Mouse (Mus musculus) ZHBTc4 (cell line): ENCODE measurements around the gene Celsr2.
A peak's percentile ranks its signal among the peaks of the same experiment; 100 is the strongest.

ENCODE experiments used
- DNase-seq: peaks from one replicate; pipeline ENCODE4 v3.0.0-alpha.2; 2011; ENCODE audit warnings: low read depth, low spot score

Celsr2 gene

DNA sequence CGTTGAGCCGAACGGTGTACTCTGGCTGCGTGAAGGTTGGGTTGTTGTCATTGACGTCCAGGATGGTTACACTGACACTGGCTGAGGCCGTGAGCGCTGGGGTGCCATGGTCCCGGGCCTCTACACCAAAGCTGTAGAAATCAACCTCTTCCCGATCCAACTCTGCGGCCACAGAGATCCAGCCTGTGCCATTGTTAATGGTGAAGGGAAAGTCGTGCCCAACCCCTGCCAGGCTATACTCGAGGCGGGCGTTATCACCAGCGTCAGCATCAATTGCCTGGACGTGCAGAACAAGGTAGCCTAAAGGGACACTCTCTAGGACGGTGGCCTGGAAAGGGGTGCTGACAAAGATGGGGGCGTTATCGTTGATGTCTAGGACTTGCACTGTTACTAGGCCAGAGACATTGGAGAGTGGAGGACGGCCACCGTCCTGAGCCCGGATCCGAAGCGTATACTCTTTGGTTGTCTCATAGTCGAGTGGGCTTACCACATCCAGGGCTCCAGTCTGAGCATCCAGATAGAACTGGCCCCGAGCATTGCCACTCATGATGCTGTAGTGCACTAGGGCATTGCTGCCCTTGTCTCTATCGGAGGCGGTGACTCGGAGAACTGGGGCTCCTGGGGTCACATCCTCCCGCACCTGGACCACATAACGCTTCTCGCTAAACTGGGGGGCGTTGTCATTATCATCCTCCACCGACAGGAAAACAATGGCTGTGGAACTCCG is 1.6 kb downstream of the Celsr2 start:
- no peak for DNase-seq

DNA sequence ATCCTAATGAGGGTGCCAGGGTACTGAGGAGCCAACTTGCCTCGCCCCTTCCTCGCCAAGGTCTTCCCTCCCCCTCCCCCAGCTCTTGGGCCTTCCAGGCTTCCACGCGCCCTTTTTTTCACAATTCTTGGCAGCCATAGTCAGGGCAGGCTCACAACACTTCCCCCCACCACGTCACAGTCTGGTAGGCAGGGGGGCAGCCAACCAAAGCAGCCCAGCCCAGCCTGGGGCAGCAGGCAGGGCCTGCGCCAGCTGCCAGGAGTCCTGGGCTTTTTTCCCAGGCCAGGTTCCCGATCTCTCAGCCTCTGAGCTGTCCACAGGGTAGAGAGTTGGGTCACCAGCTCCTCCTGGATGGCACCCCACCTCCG is 3.6 kb downstream of the Celsr2 start:
- DNase-seq: no peak

DNA sequence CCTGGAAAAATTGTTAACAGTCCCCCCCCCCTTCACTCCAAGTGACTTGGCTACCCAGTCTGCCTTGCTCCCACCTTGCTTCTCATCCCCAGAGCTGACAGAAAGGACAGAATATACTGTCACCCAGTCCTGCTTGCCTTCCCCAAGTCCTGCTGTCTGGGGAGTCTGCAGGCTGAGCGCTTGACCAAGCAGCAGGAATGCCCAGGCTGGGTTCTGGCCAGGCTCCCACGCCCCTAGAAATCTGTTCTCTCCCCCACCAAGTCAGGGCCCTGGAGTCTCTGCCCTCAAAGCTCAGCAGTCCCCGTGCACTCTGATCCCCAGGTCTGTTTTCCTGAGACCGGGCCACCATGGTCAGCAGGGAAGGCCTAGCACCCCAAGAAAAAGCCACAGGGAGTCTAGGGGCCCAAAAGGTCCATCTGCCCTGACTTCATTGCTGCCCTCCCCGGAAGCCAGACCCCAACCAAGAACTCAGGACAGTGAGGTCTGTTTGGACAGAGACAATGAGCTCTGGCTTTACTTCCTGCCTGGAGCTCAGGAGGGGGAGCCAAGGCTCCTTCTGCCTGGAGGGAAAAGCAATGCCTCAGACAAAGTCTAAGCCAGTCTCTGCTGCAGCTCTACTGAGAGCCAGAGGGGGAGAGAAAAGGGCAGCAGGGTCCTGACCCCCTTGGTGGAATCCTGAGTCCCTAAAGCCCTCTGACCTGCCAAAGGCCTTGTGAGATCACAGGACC is 4.2 kb downstream of the Celsr2 start:
- DNase-seq: no peak

DNA sequence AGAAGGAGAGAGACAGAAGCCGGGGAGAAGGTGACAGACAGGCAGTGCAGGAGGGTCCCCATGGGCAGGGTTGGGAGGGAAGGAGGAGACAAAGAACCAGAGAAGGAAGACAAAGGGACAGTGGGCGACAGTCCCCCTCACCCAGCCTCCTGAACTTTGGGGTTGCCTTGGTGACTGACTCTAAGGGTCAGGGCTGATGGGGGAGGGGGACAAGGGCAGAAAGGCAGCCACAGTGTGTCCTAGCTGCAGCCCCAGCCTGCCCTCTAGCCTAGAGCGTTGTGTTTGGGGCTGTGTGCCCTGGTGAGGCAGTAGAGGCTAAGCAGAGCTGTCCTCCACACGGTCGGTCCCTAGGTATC is 5.0 kb downstream of the Celsr2 start:
- DNase-seq: no peak

DNA sequence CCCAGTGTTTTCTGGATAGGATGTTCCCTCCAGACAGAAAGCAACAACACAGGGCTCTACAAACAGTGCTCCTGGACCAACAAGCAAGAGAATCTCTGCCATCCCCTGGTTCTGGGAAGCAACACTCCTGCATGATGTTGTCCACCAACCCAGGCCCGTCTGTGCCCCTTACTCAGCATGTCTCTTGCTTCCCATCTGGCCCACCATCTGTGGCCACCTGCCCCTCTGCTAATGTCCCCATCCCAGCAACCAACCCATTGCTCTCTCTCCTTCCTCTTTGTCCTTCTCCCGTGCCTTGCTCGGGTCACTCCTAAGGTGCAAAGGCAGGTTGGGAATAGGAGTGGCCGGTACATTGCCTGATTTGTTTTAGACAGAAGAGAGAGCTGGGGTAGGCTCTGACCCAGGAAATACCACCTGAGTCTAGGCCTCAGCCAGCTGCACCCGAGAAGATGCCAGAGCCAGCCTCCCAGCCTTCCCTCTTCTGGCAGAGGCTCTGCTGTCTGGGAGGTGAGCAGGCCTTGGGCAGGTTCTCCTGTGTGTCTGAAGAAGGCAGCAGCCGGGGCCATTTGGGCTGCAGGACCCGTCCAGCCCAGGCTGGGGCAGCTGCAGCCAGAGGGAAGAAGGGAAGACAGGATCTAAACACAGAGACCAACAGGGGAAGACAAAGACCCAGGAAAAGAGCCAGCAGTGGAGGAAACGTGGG is 5.5 kb downstream of the Celsr2 start:
- DNase-seq: no peak

DNA sequence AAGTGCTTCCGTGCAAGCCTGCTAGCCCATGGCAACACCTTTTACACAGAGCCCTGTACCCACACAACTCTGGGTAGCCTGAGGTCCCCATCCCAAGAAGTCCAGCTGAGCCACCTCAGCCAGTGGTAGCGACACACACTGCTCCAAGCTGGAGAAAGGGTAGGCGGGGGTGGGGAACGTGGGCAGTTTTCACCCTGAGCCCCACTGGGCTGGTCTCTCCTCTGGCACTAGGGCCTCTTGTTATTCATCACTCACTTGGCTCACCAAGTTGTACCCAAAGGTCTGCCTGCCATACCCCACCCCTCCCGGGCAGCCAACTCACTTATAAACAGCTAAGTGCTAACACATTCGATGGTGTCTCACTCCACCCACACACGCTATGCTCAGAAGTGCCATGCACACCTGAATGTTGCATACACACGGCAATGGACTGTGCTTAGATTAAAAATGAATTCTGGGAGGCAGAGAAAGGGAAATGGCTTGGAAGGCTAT is 6.8 kb downstream of the Celsr2 start:
- no peak for DNase-seq

DNA sequence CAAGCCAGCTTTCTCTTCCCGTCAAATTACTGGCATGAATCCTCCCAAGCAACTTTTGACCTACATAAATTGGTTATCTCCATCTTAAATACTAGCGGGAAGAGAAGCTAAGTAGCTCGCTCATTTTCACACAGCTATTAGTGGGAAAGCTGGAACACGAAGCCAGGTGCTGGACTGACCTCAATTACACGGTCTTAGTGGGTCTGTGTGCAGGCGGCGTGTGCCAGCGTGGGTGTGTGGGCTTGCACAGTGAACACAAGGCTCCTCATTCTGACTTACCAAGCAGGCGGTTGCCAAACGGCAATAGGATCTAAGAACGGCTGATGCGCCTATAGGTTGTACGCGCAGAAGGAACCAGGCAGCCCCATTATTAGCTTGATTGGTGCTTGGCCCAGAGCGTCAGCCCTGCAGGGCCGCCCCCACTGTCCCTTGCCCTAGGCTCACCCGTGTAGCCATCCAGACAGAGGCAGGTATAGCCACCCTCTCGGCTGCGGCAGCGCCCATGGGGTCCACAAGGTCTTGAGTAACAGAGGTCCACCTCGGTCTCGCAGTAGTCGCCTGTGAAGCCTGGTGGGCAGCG is 9.0 kb downstream of the Celsr2 start:
- DNase-seq: no peak

DNA sequence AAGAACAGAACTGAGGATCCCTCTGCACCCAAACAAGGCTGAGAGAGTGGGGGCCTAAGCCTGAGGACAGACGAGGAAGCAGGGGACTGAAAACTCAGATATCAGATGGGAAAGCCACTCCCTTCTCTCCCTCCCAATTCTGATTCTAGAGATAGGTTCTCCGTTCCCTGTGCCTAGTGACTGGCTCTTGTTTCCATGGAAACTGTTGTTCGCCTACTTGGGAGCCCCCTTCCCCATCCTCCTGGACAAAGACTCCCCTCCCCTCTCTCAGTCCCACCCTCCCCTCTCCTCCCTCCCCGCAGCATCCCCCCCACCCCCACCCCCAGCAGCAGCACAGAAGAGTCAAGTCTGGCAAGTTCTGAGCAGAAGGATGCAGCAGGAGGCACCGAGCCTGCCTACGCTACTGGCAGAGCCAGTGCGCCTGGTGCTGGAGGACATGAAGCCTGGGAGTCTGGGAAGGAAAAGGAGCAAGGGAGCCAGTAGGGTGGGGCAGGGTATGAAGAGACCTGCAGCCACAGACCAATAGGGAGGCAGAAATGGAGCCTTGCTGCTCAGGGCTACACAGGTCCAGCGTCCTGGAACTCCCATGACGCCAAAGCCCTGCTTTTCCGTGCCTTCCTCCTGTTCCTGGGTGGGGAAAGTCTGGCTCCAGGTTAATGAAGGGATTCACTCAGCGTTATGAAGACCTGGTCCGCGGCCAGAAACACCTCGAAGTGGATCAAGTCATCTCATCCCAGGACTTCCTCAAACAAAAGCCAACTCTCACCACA is 9.6 kb downstream of the Celsr2 start:
- no peak for DNase-seq

DNA sequence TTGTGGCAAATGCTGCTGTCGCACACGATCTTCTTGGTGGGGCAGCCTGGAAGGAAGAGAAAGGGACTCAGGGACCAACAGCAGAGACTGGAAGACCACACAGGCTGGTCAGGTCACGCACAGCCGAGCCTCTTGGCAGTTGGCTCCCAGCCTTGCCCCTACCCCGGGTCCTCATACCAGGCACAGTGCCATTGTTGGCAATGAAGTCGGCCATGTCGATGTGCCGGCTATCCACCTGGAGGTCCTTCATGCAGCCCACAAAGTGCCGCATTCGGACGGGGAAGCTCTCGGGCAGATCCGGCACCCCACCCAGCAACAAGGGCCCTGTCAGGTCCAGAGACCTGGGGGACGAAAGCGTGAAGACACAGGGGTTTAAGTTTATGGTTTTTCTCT is 12.8 kb downstream of the Celsr2 start:
- no peak for DNase-seq

DNA sequence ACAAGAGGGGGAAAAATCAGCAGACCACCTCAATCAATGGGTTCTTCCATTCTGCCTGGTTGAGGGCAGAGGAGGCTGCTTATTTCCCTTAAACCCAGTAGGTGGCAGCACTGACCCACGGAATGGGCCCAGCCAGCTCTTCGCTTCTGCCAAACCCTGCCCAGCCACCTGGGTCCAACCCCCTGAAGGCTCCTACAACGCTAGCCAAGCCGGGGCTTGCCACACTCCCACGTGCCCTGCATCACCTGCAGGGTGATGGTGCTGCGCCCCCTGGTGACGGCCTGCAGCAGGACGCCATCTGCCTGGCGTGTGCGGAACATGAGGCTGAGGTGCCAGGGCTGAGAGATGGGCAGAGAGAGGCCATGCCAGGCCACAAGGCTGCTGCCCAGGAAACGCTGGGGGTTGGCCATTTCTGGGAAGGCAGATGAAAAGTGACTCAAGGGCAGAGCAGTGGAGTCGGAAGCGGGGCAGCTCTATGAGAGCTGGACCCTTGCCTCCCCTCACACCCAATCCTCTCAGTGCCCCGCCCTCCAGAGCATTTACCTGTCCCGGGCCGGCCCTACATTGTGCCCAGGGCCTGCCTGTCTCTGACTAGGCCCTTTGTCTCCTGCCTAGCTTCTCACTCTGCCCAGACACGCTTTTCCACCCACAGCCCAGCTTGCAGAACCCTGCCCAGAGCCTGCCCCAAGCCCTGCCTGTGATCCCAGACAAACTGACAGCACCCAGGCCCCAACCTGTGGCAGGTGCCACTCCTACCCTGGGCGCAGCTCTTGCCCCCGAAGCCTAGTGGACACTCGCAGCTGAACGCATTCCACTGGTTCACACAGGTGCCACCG is 13.4 kb downstream of the Celsr2 start:
- DNase-seq: peak; percentile 96

DNA sequence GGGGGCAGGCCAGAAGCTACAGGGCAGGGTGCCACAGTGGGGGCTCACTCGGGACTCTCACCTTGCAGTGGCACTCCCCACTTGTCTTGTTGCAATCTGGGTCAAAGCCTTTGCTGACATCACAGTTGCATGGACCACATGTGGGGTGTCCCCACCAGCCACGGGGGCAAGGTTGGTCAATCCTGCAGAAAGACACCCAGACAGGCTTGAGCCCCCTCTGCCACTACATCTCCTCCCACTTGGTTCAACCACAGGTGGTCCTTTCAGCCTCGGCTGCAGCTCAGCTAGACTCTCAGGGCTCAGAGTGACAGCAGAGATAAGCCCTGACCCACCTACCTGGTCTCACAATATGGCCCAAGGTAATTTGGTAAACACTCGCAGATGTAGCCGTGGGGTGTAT is 14.9 kb downstream of the Celsr2 start:
- no peak for DNase-seq

DNA sequence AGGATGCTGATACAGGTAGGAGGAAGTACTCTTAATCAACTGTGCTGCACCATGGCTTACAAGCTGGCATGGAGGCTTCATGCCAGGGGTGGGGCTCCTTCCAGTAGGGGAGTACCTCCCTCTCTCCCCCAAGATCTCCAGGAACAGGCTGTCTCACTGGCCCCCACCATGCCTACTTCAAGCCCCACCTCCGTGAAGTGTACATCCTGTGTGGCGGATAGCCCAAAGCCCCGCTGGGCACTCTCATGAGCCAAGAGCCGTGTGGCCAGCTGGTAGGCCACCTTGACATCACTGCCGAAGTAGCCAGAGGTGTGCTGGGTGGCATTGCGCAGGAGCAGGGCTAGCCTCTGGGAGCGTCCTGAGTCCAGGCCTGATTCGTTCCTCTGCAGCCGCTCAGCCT is 17.1 kb downstream of the Celsr2 start:
- DNase-seq: no peak

DNA sequence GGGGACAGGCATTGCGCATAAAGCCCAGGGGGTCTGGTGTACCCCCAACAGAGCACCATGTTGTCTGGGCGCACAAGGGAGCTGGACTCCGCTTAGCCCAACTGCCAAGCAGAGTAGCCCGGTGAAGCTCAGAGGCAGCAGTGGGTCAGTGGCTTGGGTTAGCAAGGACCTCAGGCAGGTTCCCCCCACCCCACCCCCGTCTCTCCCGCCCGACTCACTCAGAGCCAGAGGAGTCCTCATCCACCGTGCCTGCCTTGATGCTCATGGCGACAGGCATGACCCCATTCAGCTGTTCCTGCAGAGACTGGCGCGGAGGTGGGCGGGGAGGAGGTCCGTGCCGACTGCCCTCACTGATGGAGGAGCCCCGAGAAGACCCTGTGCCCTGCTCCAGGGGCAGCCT is 22.6 kb downstream of the Celsr2 start:
- DNase-seq: no peak

DNA sequence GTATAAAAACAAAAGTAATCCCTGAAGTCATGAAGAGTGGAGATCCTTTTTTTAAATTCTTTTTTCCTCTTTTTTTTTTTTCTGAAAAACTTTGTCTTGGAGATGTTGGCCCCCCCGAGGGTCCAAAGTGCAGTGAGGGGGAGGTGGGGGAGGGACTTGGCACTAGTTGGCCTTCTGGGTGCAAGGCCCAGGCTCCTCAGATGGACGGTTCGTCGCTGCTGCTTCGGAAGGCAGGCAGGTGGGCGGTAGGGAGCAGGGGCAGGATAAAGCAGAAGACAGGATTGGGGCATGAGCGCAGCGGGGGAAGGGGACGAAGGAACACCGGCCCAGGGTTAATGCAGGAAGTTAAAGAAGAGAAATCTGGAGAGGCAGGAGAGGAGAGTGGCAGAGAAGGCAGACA is 23.1 kb downstream of the Celsr2 start:
- no peak for DNase-seq

DNA sequence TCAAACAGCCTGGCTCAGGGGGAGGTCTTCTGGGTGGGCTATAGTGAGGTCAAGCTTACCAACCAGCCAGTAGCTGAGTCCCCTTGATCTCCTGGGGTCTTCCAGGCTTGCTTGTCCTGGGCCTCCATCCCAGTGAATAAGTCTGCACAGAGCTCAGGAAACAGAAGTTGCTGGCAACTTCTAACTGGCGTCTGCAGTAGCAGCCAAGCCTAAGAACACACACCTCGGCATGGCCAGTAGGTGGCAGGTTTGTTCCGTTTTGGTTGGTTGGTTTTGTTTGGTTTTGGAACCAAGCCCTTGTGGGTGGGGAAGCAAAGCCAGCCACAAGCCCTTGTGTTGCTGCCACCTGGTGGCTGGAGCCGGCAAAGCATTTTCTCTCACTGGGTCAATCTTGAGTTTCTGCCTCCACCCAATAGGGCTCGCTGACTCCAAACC is 26.2 kb downstream of the Celsr2 start:
- peak; percentile 97 for DNase-seq

DNA sequence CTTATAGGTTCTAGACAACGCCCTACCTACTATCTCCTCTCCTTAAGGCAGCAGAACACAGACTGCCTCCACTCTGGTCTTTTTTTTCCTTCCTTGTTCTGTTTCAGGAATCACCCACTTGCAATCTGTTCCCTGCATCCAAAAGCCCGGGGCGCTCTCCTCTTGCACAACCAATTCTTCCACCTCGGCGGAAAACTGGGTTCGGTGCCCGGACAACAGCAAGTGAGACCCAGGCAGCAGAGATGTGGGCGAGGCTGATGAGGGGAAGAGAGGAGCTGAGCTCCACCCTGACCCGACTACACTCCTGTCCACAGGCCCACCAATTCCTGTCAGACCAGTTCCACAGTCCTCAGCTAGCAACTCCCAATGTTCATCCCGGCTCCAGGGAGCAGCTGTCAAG is 29.2 kb downstream of the Celsr2 start:
- no peak for DNase-seq

DNA sequence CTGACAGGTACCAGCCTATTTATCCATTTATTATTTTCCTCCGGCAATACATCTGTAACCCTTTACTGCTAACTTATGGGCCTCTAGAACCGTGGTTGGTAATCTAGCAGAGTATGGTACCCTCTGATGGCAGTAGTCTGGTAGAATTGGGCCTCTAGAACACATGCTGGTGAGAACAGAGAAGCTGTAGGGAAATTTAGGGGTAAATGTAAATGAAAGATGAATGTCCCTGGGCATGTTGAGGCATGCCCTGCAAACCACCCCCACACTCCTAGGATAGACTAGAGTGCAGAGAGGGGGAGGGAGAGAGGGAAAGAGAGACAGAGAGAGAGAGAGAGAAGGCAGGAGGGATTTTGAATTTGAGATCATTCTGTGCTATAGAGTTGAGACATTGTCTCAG is 30.9 kb downstream of the Celsr2 start:
- DNase-seq: peak; percentile 64

DNA sequence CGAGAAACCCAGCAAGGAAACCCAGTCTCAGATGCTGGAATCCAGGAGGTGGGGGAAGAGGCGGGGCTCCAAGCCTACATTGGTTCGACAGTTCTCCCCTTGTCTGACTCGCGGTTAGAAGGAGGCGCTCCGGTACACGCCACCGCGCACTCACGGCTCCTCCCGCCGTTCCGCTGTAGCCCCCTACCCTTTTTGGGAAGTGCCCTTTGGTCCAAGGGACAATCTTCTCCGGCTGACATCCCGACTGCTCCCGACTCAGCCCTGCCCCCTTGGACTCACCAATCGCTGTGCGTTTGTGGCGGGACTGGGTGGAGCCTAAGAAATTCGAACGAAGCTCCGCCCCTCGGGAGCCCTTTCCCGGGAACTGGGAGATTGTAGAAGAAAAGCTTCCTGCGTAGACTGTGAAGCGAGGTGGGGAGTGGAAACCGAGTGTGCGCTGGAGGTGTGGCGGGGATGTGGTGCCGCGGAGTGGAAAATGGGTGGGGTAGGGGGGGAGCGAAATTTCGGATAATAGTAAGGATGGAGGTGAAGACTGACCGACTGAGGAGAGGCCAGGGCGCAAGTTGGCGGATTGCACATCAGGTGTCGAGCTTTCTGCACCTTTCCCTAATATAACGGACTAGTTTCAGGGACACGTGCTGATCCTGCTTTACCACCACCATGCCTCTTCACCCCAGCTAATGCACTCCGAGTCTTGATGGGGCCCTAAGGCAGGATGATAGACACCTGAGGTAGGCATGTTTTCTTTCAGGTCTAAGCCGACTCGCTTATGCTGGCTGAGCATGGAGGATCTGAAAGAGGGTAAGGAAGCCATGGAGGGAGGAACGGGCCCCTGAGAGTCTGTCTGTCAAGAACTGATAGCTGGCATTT is 31.6 kb downstream of the Celsr2 start, which contains the start of gene Psrc1:
TSS of gene Psrc1 (plus strand) at position 355 of the 870 bp plus-strand sequence.
- DNase-seq: peak; percentile 95
